Mouse (Mus musculus) B cell, adult 2 months (primary cell): Measurements from ENCODE around the gene AI413582.
A peak's percentile ranks its signal among the peaks of the same experiment; 100 is the strongest.

ENCODE experiments used
- DNase-seq, 2 experiments: peaks; one replicate each; pipeline ENCODE4 v3.0.0; 2022

AI413582 gene

GRCm38 (mm10) chr17:27565163-27565941, at the start of gene AI413582:
Gene AI413582 (minus strand): TSS chr17:27565756.
- DNase-seq, result peak; percentile 97 to 98

DNA sequence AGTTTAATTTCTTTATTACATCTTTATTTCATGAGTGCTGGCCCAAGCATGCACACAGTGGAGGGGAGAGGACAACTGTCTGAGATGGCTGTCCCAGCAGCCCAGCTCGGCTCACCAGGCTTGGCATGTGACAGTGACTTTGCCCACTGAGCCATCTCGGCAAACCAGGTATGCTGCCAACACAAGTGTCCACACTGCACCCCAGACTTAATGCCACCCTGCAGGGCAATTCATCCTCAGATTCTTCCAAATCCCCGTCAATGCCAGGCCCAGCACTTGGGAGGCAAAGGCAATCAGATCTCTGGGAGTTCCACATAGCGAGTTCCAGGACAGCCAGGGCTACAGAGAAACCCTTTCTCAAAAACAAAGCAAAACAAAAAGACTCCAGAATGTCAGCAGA, 47.5 kb upstream of the AI413582 start:
- DNase-seq, result no peak

DNA sequence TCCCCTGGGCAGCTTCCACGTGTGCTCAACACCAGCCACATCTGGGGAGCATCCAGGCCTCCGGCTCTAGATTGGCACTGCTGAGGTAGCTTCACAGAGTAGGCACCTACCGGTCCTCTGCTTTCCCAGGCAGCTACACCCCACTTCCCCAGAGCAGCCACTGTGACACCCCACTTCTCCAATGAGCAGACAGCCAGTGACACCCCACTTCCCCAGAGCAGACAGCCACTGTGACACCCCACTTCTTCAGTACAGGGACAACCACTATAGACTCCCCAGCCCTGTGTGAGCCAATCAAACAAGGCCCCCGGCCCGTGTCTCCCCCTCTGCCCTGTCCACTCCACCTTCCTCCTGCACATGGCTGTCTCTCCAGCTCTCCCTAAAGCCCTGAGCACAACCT, 46.4 kb upstream of the AI413582 start:
- no peak for DNase-seq

DNA sequence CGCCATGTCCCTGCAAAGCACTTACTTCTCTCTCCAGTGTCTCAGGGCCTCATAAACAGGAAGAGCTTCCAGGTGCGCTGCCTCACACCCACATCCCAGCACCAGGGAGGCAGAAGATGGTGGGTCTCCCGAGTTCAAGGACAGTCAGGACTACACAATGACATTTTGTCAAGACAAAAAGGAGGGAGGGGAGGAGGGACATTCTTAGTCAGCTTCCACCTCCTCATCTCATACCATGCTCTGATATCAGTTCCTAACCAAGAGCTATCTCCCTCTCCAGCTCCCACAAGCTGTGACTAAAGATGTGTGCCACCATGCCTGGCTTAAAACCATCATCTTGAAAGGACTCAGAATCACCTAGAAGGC, 45.9 kb upstream of the AI413582 start:
- no peak for DNase-seq

DNA sequence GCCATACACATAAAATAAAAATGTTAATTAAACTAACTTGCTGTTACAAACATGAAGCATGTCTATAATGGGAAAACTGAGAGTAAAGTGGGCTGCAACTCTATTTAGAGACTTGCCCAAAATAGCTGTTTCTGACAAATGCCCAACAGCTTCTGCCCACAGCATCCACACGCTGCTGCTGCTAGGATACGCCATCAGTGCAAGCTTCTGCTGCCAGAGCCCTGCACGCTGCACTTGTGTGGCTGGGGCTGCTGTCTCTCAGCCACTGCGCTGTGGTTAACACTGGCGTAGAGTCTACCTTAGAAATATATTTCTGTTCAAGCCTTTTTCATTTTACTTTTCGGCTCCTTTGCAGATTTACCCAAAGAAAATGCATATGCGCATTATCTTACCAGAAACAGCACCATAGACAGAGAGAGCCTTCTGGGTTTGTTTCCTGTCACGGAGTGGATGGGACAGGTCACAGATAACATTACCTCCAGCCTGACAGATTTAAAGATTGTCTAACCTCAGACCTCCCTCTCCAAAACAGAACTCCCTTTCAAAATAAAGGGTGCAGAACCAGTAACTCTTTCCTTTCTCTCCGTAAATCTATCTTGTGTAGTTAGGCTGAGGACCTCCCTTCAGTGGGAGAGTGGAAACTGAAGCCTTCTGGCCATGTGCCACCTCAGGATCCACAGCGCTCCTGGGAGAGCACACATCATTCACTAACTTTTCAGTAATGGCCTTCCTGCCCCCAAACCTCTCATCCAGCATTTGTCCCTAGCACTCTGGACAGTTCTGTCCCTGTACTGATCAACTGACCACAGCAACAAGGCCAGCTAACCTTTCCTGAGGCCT, 45.3 kb upstream of the AI413582 start:
- DNase-seq, result no peak

- DNase-seq, result no peak
Observed at GRCm38 (mm10) chr17:27609576-27609975, 44.0 kb upstream of the AI413582 start.

DNA sequence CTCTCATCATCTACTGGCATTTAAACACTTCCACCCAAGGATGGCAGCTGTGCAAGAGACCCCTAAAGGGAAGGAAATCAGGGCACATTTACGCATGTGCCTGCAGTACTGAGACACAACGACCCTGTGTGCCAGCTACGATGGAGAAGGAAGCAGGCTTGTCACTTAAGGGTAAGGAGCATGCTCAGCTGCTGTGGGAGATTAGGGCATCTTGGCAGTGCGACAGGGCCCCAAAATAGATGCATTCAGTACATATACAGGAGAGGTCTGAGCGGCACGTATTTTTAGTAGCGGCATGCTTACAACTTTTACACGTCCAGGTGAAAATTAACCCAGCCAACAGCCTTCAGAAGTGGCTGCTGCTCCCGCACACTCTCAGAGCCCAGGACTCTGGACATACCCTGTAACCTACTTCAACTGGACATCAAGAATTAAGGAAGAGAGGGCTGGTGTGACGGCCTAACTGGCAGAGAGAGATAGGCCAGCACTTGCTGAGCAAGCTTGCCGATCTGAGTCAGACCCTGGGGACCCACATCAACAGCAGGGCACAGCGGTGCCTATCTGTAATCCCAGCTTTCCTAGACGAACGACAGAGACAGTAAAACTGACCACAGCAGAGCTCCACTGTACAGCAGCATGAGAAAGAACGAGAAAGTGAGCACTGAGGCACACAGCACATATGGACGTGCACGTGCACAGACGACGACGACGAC, 38.1 kb upstream of the AI413582 start:
- no peak for DNase-seq

DNA sequence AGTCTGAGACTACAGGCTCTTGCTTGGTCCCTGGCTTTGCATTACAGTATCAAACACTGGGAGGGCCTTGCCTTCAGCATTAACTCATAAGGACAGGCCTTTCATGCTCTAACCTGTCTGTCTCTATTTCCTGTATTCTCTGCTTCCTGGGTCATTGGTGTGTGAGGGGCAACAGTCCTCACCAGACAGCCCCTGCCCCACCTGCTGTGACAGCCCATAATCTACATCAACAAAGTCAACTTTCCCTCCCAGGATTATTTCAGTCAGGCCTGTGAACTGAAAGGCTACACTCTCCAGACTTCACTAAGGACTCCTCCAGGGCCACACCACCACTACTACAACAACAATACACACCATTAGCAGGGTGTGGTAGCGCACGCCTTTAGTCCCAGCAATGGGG, 37.5 kb upstream of the AI413582 start:
- DNase-seq, result no peak

DNA sequence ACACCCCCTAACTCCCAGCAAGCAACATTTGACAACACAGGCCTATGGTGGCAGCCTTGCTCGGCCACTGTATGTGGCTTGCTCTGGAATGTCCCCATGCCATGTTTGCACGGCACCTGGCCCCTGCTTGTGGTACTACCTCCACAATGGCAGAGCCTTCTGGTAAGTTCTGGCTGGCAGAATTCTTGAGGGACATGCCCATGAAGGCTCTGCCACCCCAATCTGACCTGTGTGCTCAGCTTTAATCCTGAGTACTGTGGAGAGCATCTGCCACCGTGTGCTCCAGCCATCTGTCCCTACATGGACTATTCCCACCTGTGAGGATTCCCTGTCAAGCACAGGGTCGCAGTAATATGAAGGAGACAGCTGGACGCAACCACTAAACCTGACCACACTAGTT, 35.3 kb upstream of the AI413582 start:
- DNase-seq, result no peak

DNA sequence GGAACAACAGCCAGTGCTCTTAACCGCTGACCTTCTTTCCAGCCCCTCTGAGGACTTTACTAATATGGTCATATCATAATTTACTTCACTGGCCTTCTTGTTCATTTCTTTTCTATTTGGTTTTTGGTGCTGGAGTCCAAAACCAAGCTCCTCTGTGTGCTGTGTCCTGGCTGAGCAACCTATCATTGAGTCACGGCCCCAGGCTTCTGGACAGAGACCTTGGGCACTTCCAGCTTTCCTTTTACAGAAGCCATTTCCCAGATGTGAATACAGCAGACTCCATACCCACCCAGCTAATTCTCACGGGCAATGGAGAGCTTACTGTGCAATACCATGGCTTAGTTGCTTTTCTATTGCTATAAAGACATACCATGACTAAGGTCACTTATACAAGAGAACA, 34.7 kb upstream of the AI413582 start:
- no peak for DNase-seq

DNA sequence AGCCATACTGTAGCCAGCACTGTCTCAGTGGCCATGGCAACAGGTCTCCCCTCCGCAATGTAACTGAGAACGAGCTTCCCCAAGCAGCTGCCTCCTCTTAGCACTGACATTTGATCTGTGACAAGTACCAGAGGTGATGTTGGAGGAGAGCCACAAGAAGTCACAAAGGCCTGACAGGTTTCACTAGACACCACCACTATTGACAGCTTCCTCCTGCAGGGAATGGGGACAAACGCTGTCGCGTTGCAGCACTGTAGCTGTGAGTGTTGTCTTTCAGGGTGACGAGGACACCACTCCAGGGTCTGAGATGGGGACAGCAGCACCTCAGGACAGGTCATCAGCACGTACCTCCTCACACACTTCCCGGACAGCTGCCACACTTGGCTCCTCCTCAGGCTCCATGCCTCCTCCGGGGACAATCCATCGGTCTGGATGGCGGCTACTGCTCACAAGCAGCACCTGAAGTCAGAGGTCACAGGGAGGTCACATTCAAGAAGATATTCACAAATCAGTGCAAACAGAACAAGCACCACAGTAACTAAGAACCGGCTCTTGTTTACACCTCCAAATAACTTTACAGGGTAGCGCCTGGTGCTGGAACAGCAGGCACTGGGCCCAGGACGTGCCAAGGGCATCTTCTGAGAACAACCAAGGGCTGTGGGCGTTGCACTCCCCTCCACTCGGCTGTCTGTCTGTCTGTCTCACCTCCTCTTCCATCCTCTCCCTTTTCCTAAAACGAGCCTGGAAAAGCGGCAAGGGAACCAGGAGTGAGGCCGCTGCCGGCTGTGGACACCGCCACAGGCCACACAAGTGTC, 31.0 kb upstream of the AI413582 start:
- no peak for DNase-seq

DNA sequence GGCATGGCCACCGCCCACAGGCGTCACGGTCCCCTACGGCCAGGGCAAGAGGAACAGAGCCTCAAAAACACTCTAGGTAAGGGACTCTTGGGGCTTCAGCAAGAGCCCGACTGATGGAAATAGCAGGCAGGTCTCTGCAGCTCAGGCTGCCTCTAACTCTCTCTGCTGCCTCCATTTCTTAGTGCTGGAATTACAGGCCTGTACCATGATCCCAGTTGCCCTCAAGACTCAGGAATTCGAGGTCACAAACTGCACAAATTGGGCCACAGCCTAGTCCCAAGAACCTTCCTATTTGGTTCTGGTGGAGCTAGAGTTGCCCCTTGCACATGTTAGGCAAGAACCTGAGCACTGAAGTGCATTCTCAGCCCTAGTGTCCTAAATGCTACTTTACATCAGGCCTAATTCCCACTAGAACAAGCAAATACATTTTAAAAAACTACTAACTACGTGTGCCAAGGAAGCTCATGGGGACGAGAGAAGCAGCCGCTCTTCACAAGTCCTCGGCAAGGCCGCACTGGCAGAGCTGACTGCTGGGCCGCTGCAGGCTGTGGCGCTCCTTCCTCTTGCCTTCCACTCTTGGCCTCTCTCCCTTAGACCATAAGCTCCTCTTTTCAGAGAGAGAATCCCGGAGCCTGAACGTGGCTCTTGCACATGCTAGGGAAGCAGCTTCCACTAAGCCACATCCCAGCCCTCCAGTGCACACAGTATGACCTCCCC, 30.3 kb upstream of the AI413582 start:
- no peak for DNase-seq

- no peak for DNase-seq
Observed at GRCm38 (mm10) chr17:27592565-27592910, 27.0 kb upstream of the AI413582 start.

GRCm38 (mm10) chr17:27591826-27592564, 26.4 kb upstream of the AI413582 start:
- DNase-seq, result peak; percentile 9 to 27

- peak; percentile 12 to 17 for DNase-seq
Observed at GRCm38 (mm10) chr17:27588231-27588630, 22.7 kb upstream of the AI413582 start.

DNA sequence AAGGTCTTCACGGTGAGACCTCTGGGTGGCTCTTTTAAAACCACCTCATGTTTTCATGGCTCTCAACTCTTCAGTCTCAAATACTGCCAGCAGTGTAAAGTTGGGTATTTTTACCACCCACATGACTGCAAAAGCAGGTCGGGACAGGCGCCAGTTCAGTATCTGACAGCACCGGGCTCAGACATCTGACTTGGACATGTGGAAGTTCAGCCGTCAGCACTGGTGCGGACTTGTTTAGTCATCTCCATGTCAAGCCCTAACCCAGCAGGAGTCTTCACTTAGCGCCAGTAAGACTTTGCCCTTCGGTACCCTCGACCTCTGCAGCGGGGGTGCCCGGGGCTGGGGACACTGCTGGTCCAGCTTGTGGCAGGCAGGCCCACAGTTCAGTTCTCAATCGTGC, 21.7 kb upstream of the AI413582 start:
- DNase-seq, result no peak

DNA sequence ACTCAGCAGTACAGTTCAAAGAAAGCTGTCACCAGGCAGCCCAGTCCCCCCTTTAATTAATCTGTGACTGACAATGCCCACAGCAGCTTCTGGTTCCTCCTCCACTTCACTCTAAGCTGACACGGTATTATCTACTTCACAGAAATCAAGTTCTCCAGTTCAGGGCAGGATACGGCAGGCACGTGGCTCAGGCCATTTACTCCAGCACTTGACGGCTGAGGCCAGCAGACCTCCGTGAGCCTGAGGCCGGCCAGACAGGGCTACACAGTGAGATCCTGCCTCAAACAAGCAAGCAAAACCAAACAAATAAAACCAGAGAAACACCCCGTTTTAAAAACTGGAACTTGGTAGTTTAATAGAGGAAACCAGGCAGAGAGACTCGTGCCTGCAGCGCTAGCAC, 21.1 kb upstream of the AI413582 start:
- DNase-seq, result no peak

GRCm38 (mm10) chr17:27583185-27583894, 17.8 kb upstream of the AI413582 start:
- no peak for DNase-seq

DNA sequence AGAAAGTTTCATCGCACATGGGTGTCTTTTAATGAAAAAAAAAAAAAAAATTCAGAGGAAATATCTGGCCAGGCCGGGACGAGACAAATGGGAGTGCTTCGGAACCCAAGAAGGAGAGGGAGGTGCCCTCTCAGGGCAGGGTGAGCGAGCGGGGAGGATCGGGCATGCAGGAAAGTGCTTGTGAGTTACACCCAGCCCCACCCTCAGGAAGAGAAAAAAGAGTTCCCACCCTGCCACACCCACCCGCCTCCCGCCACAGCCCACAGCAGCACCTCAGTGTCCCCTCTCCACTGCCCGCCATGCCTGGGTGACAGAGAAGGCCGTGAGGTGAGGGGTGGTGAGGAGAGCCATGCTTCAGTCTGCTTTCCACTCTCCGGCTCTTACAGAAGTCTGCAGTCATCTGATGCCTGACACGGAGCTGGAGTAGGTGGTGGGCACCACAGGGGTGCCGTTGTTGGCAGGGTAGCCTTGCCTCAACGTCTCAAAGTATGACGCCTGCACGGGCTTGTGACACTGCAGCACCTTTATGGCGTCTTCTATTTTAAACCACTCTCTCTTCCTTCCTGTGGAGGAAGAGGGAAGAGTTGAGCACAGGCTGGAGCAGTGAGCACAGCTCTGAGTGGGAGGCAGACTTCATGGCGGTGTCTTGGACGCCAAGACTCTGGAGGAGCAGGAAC, 15.0 kb upstream of the AI413582 start:
- DNase-seq, result no peak

DNA sequence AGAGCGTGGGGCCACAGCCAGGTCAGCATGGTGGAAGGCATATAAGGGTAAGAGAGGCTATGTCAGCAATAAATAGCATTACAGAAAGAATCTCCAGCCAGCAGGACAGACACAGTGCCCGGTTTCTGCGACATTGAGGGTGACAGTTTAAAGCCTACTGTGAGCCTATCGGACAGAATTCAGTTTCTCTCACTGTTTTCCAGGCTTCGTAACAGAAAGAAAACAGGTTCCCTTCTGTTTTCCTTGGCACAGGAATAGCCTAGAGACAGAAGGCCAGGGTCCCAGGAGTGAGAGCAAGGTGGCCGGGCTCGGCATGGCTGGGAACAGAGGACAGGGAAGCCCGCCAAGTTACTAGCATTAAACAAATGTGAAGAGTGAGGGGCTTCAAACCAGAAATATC, 14.3 kb upstream of the AI413582 start:
- DNase-seq, result no peak
